Mouse (Mus musculus): ENCODE results near the gene Cdk14.

DNA sequence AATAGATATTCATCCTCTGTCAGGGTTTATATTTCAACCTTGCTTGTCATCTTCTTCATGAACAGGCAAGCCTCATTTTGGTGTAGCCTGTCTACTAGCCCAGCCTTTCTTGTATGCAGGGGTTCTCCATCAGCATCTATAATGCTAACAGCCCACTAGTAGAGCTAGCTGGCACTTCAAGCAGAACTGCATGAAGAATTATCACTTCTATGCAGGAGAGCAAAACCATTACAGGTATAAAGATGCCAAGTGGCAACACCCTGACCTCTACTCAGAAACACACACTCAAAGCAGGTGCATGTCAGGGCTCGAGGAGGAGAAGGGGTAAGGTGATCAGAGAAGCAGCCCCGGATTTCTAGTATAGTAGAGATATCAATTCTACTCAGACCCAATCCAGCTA is 155.4 kb downstream of the Cdk14 start:
- TF ChIP-seq POLR2A (IDR thresholded peaks at IDR 0.05; ENCODE audit: control insufficient read depth, low read depth, low read length) (no peak), CTCF (IDR thresholded peaks at IDR 0.05; ENCODE audit: control insufficient read depth, insufficient read depth, insufficient replicate concordance, low read depth, low read length) (no peak)

All from testis, adult 2 months (tissue).